Mouse (Mus musculus): ENCODE measurements around the gene Crip2.

The Crip2 gene

GRCm38 (mm10) chr12:113130732-113131131 is 9.3 kb upstream of the Crip2 start:
- no peak for DNase-seq (ENCODE audit: low read depth in 2 of 2, low spot score in 2 of 2)

DNA sequence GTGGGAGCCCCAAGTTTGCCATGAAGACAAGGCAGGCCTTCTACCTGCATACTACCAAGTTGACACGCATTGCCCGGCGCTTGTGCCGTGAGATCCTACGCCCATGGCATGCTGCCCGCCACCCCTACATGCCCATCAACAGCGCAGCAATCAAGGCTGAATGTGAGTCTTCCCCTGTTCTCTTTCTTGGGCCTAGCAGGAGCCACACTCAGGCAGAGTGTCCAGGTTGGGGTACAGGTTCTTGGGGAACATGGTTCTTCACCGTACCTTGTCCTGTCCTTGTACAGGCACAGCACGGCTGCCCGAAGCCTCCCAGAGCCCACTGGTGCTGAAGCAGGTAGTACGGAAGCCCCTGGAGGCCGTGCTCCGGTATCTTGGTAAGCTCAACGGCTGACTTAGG is 8.4 kb upstream of the Crip2 start:
- DNase-seq (ENCODE audit: low read depth in 2 of 2, low spot score in 2 of 2): no peak

DNA sequence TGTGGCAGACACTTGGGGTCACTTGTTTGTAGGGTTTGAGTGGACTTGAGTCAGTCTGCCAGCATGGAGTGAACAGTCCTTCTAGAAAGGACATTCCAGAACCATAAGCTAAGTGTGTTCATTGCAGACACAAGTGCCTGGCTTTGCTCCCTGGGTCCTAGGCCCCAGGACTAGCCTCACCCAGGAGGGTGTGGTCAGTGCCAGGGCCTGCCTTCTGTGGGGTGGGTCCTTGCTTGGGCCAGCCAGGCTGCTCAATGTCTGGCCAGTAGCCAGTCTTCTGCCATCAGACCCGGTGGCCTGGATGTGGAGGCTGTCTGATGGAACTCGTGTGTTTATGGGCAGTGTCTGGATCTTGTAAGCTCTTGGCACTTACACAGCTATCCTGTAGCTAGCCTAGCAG is 7.5 kb upstream of the Crip2 start:
- DNase-seq (ENCODE audit: low read depth in 2 of 2, low spot score in 2 of 2): no peak

GRCm38 (mm10) chr12:113133260-113133659 is 6.8 kb upstream of the Crip2 start:
- no peak for DNase-seq (ENCODE audit: low read depth in 2 of 2, low spot score in 2 of 2)

- DNase-seq (ENCODE audit: low read depth in 2 of 2, low spot score in 2 of 2): no peak
Observed at GRCm38 (mm10) chr12:113133861-113134403, 6.1 kb upstream of the Crip2 start.

- no peak for DNase-seq (ENCODE audit: low read depth in 2 of 2, low spot score in 2 of 2)
Observed at GRCm38 (mm10) chr12:113134502-113134901, 5.5 kb upstream of the Crip2 start.

DNA sequence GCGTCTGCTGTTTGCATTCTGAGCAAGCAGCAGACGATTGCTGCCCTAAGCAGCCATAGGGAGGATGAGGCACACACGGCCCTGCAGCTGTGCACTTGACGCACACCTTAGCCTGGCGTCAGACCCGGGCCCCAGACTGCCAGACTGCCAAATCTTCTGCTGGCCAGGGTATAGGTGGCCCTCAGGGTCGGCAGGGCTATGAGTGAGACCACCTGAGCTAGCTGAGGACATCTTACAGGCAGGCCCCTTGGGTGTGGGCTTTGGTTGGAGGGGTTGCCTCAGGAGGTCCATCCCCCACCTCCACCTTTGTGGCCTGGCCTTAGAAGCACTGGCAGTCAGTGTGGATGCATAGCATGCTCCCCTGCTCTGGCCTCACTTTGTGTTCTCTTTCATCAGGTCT is 4.6 kb upstream of the Crip2 start:
- DNase-seq (ENCODE audit: low read depth in 2 of 2, low spot score in 2 of 2): no peak

GRCm38 (mm10) chr12:113136492-113137020 is 3.5 kb upstream of the Crip2 start:
- no peak for DNase-seq (ENCODE audit: low read depth in 2 of 2, low spot score in 2 of 2)

GRCm38 (mm10) chr12:113137260-113138213 is 2.5 kb upstream of the Crip2 start:
- no peak for DNase-seq (ENCODE audit: low read depth in 2 of 2, low spot score in 2 of 2)

GRCm38 (mm10) chr12:113138291-113138690 is 1.7 kb upstream of the Crip2 start:
- DNase-seq (ENCODE audit: low read depth in 2 of 2, low spot score in 2 of 2): no peak

DNA sequence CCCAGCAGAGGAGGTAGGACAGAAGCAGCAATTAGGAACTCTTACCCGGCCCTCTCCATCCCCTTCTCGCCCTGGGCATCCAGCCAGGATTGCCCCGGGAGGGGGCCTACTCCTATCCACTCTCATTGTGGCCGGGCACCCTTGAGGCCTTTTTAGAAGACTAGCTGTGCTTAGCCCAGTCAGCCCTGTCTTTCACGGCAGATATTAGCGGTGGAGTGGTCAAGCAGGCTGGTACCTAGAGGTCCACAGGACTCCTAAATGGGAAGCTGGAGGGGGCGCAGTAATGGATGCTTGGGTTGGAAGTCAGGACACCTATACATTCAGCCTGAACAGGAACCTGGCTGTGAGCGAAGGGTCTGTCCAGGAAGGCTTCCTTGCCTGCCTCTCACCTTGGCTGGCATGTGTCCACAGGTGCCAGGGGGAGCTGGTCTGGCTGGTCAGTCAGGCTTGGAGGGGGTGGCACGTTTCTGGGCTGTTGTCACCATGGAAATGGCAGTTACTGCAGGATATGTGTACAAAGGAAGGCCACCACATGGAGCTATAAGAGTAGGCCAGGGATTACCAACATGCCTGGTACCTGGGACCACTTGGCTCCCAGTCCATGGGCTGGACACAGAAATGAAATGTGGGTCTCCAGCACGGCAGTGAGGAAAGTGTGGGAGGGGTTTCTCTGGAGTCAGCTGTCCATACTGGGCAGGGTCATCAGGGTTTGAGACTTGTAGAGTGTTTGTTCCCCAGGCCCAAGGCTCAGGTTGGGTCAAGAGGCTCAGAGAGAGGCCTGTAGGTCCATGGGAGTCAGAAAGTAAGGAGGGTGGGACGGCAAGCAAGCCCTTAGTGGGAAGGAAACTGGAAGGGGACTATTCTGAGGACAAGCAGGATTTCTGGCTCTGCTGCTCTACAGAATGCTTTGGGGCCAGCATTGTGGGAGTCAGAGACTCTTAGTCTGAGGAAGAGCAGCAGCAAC is 853 bp upstream of the Crip2 start:
- DNase-seq (ENCODE audit: low read depth in 2 of 2, low spot score in 2 of 2): no peak

DNA sequence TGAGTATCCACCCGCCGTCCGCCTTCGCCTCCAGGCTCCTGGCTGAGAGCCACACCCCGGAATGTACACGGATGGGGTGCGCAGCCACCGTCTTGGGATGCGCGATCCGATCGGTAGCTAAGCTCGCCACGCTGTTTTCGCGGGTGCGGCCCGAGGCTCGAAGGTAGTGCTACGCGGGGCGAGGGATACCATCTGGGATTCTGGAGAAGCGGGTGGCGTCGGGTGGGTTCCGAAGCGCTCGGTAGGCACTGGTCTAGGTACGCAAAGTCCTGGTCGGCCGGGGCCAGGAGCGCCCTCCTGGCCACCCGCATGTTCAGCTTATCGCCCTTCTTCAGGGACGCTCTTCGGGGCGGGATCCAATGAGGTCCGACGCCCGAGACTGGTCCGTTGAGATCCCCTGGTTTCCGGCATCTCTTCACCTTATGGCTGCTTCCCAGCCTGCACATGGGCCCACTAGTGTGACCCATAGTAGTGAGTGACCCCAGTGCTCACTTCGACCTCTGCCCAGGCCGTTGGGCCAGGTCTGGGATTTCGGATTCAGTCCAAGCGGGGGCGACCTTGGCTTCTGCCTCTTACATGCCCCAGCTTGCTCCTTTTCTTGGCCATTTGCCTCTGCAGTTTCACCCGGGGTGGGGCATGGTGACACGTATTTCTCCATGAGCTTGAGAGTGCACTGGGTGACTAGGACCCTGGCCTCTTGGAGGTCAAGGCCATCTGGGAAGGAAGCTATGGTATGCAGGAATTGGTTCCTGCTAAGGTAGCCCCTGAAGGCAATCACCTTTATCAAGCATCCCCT is 778 bp downstream of the Crip2 start:
- DNase-seq (ENCODE audit: low read depth in 2 of 2, low spot score in 2 of 2): no peak

DNA sequence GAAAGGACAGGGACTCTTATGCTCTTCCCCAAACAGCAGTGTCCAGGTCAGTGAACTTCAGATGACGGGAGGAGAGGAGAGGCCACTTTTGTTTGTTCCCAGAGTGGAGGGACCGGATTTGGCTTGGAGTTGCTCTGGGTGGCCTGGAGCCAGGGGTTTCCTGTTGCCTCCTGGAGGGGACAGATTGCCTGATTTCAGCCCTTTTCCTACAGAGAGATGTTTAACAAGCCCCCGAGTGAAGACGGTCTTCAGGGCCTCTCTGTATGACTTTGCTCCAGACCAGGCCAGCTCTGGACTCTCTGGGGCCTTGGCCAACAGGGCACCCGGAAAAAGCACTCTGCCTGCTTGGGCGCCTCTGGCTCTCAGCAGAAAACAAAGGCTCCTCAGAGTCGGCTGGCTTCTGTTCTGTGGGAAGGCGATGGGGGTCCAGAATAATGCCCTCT is 1.5 kb downstream of the Crip2 start:
- DNase-seq (ENCODE audit: low read depth in 2 of 2, low spot score in 2 of 2): no peak

GRCm38 (mm10) chr12:113142021-113142975 is 2.3 kb downstream of the Crip2 start:
- no peak for DNase-seq (ENCODE audit: low read depth in 2 of 2, low spot score in 2 of 2)

DNA sequence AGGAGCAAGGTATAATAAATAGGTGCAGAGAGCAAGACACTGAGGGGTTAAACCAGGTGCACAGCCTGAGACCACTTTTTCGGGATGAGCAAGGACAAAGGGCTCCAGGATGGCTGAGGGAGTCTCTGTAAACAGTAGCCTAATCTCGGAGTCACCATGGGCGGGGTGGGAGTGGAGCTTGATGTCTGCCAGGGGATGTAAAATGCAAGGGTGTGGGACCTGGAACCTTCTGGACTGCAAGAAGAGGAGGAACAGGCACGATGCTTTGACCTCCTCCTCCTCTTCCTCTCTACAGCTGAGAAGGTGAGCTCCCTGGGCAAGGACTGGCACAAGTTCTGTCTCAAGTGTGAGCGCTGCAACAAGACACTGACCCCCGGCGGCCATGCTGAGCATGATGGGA is 3.1 kb downstream of the Crip2 start:
- DNase-seq (ENCODE audit: low read depth in 2 of 2, low spot score in 2 of 2): no peak

DNA sequence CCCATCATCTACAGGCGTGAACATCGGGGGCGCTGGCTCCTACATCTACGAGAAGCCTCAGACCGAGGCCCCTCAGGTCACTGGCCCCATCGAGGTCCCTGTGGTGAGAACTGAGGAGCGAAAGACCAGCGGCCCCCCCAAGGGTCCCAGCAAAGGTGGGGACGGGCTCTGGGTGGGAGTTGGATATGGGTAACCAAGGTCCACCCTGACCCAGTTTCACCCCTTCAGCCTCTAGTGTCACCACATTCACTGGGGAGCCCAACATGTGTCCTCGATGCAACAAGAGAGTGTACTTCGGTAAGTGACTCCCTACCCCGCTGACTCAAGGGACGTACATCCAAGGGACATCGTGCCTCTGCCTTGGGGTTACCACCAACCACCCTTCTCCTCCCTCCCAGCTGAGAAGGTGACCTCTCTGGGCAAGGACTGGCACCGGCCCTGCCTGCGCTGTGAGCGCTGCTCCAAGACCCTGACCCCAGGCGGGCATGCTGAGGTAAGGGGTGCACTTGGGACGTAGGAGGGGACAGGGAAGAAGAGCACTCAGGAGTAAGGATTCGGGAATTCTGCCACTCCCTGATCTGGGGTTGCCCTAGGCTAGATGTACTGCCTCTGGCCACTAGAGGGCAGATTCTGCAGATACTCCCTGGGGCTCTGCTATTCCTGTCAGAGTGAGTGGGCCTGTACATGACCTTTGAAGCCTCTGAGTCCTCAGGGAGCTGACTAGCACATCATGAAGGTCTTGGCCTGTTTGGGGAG is 4.1 kb downstream of the Crip2 start:
- DNase-seq (ENCODE audit: low read depth in 2 of 2, low spot score in 2 of 2): peak in 1 of 2 experiments; percentile 55

GRCm38 (mm10) chr12:113144886-113145285 is 4.8 kb downstream of the Crip2 start:
- DNase-seq (ENCODE audit: low read depth in 2 of 2, low spot score in 2 of 2): no peak

DNA sequence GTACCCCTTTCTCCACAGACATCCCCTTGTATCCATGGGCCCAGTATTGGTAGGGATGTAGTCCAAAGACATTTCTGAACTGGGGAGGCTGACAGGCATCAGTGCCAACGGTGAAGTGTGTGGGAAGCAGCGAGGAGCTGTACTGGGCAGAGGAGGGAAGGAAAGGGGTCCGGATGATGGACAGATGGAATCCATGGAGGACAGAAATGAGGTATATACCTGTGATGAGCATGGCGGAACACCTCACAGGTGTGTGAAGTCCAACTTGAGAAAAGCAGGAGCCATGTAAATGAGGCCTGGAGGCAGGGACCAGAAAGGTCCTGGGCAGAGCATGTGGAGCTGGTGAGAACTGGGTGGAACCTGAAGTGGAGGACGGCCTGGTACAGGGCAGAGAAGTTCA is 5.6 kb downstream of the Crip2 start:
- DNase-seq (ENCODE audit: low read depth in 2 of 2, low spot score in 2 of 2): no peak
